Mouse (Mus musculus) kidney, embryonic 15.5 days (tissue): ENCODE measurements around the gene Ints3. TPM values are rescaled to one million over a fixed set of nuclear protein-coding genes. Genes with fewer than 3 reads are reported as not detected.

Experiments used
- ATAC-seq: fragments of 200-750 bp; cut with Nextera tagmentation; replicated peaks from 2 replicates; pipeline ENCODE4 v1.8.0; 2017; ENCODE audit warnings: moderate TSS enrichment; ENCODE audit not compliant: low FRiP score
- H3K27ac ChIP-seq: fragments of 300-500 bp; sonication (generic); 2 replicates; pipeline ENCODE4 v1.5.1; 2015; ENCODE audit warnings: mild to moderate bottlenecking, inconsistent platforms
- H3K27me3 ChIP-seq: fragments of 300-500 bp; sonication (generic); 2 replicates; pipeline ENCODE4 v1.6.1; 2015; ENCODE audit warnings: inconsistent platforms
- H3K36me3 ChIP-seq: fragments of 300-500 bp; sonication (generic); 2 replicates; pipeline ENCODE4 v1.6.1; 2015; ENCODE audit warnings: inconsistent platforms
- H3K4me1 ChIP-seq: fragments of 300-500 bp; sonication (generic); 2 replicates; pipeline ENCODE4 v1.6.1; 2015; ENCODE audit warnings: inconsistent platforms
- H3K4me2 ChIP-seq: fragments of 300-500 bp; sonication (generic); 2 replicates; pipeline ENCODE4 v1.6.1; 2015; ENCODE audit warnings: moderate library complexity, mild to moderate bottlenecking, inconsistent platforms
- H3K4me3 ChIP-seq: fragments of 300-500 bp; sonication (generic); replicated peaks from 2 replicates; pipeline ENCODE4 v1.5.1; 2015; ENCODE audit warnings: mild to moderate bottlenecking, inconsistent platforms
- H3K9ac ChIP-seq: fragments of 300-500 bp; sonication (generic); 2 replicates; pipeline ENCODE4 v1.6.1; 2015; ENCODE audit warnings: mild to moderate bottlenecking, inconsistent platforms
- H3K9me3 ChIP-seq: fragments of 300-500 bp; sonication (generic); replicated peaks from 2 replicates; pipeline ENCODE4 v1.6.1; 2016; ENCODE audit warnings: inconsistent platforms
- WGBS: fragments of 180-500 bp; shearing (Covaris S2); methylation state at CpG from one replicate; pipeline ENCODE4 v1.1.7; 2015; ENCODE audit warnings: mixed read lengths; 5-methylcytosine and 5-hydroxymethylcytosine counted together
- polyA plus RNA-seq: library from polyadenylated mRNA; unstranded; fragments of >200 nt; fragmentation: Nextera tagmentation; extraction: Ambion mirVana; gene quantifications from 2 replicates; pipeline ENCODE4 v1.2.1, GENCODE M21; 2015

The Ints3 gene
- polyA plus RNA-seq, result 32.9 and 38.1 TPM in 2 replicates

- peaks cover 39% of the 10 kb centered on the region for H3K4me1 ChIP-seq
- peak within 1 kb of the TSS; percentile 80 for H3K4me3 ChIP-seq
- peak; percentile 99 for ATAC-seq
- peak within 1 kb of the TSS; percentile 78 for H3K9ac ChIP-seq
- H3K9me3 ChIP-seq, result no peaks in the 10 kb centered on the region
- H3K36me3 ChIP-seq, result peaks cover 4% of the 10 kb centered on the region; the same call in 1 of the 2 replicates
- H3K27me3 ChIP-seq, result no peaks in the 10 kb centered on the region
- H3K27ac ChIP-seq, result peak within 1 kb of the TSS; percentile 99
- WGBS, result under 1% methylated on average over 52 of the region's 52 CpGs
- H3K4me2 ChIP-seq, result peak within 1 kb of the TSS; percentile 77
These were observed at the start of gene Ints3 for GRCm38 (mm10) chr3:90433381-90434020. TSS of gene Ints3 (minus strand) at chr3:90433622.

- H3K27ac ChIP-seq, result peak within 1 kb of the TSS; percentile 94
- peak; percentile 99 for ATAC-seq
- under 1% methylated on average over 45 of the region's 45 CpGs for WGBS
These were observed 42.6 kb upstream of the Ints3 start, which contains the start of gene Ilf2 for GRCm38 (mm10) chr3:90475831-90476611. TSS of gene Ilf2 (plus strand) at chr3:90476126.

GRCm38 (mm10) chr3:90475151-90475830 is 41.9 kb upstream of the Ints3 start:
- ATAC-seq, result peak; percentile 3; the same call in 1 of the 2 replicates
- H3K9ac ChIP-seq, result no peak overlapping the region

More at GRCm38 (mm10) chr3:90475831-90476611, 42.6 kb upstream of the Ints3 start, which contains the start of gene Ilf2:
- Histone ChIP-seq H3K36me3 (peaks cover 37% of the 10 kb centered on the region), H3K4me2 (peak within 1 kb of the TSS; percentile 66), H3K9ac (peak within 1 kb of the TSS; percentile 84), H3K9me3 (no peaks in the 10 kb centered on the region), H3K4me3 (peak within 1 kb of the TSS; percentile 80), H3K4me1 (peaks cover 8% of the 10 kb centered on the region), H3K27me3 (no peaks in the 10 kb centered on the region)

GRCm38 (mm10) chr3:90472213-90472612 is 38.8 kb upstream of the Ints3 start:
- Histone ChIP-seq H3K27me3 (no peaks in the 10 kb centered on the region), H3K9me3 (no peaks in the 10 kb centered on the region), H3K36me3 (peaks cover under 1% of the 10 kb centered on the region; the same call in 1 of the 2 replicates), H3K4me1 (peaks cover 6% of the 10 kb centered on the region), H3K4me2 (no peak overlapping the region), H3K4me3 (no peak overlapping the region), H3K27ac (no peak overlapping the region), H3K9ac (no peak overlapping the region)
- WGBS, result 27% methylated on average over 3 of the region's 3 CpGs
- no peak for ATAC-seq

More at GRCm38 (mm10) chr3:90475151-90475830, 41.9 kb upstream of the Ints3 start:
- Histone ChIP-seq H3K4me3 (peak overlapping the region; percentile 41), H3K4me2 (peak overlapping the region; percentile 52), H3K4me1 (peaks cover 8% of the 10 kb centered on the region), H3K27me3 (no peaks in the 10 kb centered on the region), H3K27ac (no peak overlapping the region), H3K9me3 (no peaks in the 10 kb centered on the region), H3K36me3 (peaks cover 30% of the 10 kb centered on the region)
- WGBS, result 39% methylated on average over 16 of the region's 16 CpGs

GRCm38 (mm10) chr3:90467618-90468300 is 34.3 kb upstream of the Ints3 start:
- no peak overlapping the region for H3K4me2 ChIP-seq
- H3K36me3 ChIP-seq, result no peaks in the 10 kb centered on the region
- H3K4me3 ChIP-seq, result no peak overlapping the region
- no peak for ATAC-seq
- no peak overlapping the region for H3K9ac ChIP-seq
- 92% methylated on average over 10 of the region's 10 CpGs for WGBS
- H3K27ac ChIP-seq, result no peak overlapping the region
- H3K27me3 ChIP-seq, result peaks cover 33% of the 10 kb centered on the region
- H3K4me1 ChIP-seq, result peaks cover 21% of the 10 kb centered on the region
- H3K9me3 ChIP-seq, result no peaks in the 10 kb centered on the region

- WGBS, result under 1% methylated on average over 15 of the region's 15 CpGs
- H3K9me3 ChIP-seq, result no peaks in the 10 kb centered on the region
- peak overlapping the region; percentile 47 for H3K9ac ChIP-seq
- H3K36me3 ChIP-seq, result no peaks in the 10 kb centered on the region
- peak overlapping the region; percentile 67 for H3K27ac ChIP-seq
- peaks cover 21% of the 10 kb centered on the region for H3K4me1 ChIP-seq
- peak overlapping the region; percentile 96 for H3K4me2 ChIP-seq
- peaks cover 38% of the 10 kb centered on the region for H3K27me3 ChIP-seq
- H3K4me3 ChIP-seq, result peak overlapping the region; percentile 55
- ATAC-seq, result peak; percentile 40
These were observed 32.9 kb upstream of the Ints3 start for GRCm38 (mm10) chr3:90466311-90466766.

GRCm38 (mm10) chr3:90465686-90466310 is 32.4 kb upstream of the Ints3 start, which contains the start of gene Npr1:
TSS of gene Npr1 (minus strand) at chr3:90465866.
- ATAC-seq, result peak; percentile 50
- H3K4me1 ChIP-seq, result peaks cover 21% of the 10 kb centered on the region
- WGBS, result under 1% methylated on average over 46 of the region's 49 CpGs
- no peaks in the 10 kb centered on the region for H3K9me3 ChIP-seq
- peaks cover 38% of the 10 kb centered on the region for H3K27me3 ChIP-seq
- H3K36me3 ChIP-seq, result no peaks in the 10 kb centered on the region
- H3K4me3 ChIP-seq, result peak within 1 kb of the TSS; percentile 55
- peak within 1 kb of the TSS; percentile 47 for H3K9ac ChIP-seq
- peak within 1 kb of the TSS; percentile 67 for H3K27ac ChIP-seq
- H3K4me2 ChIP-seq, result peak within 1 kb of the TSS; percentile 96

- Histone ChIP-seq H3K27me3 (peaks cover 38% of the 10 kb centered on the region), H3K9ac (peak overlapping the region; percentile 47), H3K36me3 (no peaks in the 10 kb centered on the region), H3K4me3 (peak overlapping the region; percentile 55), H3K9me3 (no peaks in the 10 kb centered on the region), H3K4me1 (peaks cover 21% of the 10 kb centered on the region), H3K4me2 (peak overlapping the region; percentile 96), H3K27ac (peak overlapping the region; percentile 49)
- peak; percentile 22 for ATAC-seq
- WGBS, result under 1% methylated on average over 75 of the region's 75 CpGs
These were observed 31.8 kb upstream of the Ints3 start for GRCm38 (mm10) chr3:90465081-90465685.

GRCm38 (mm10) chr3:90464552-90465080 is 31.2 kb upstream of the Ints3 start:
- Histone ChIP-seq H3K9ac (peak overlapping the region; percentile 47), H3K4me2 (peak overlapping the region; percentile 96), H3K27ac (peak overlapping the region; percentile 38; the same call in 1 of the 2 replicates), H3K4me3 (peak overlapping the region; percentile 55), H3K4me1 (peaks cover 21% of the 10 kb centered on the region), H3K9me3 (no peaks in the 10 kb centered on the region), H3K27me3 (peaks cover 38% of the 10 kb centered on the region), H3K36me3 (no peaks in the 10 kb centered on the region)
- WGBS, result 11% methylated on average over 37 of the region's 37 CpGs
- ATAC-seq, result peak; percentile 35

GRCm38 (mm10) chr3:90462579-90462978 is 29.2 kb upstream of the Ints3 start:
- H3K27me3 ChIP-seq, result peaks cover 38% of the 10 kb centered on the region
- H3K36me3 ChIP-seq, result no peaks in the 10 kb centered on the region
- H3K9me3 ChIP-seq, result no peaks in the 10 kb centered on the region
- no peak for ATAC-seq
- H3K9ac ChIP-seq, result no peak overlapping the region; the same call in 1 of the 2 replicates
- H3K4me1 ChIP-seq, result peaks cover 21% of the 10 kb centered on the region
- WGBS, result 35% methylated on average over 7 of the region's 7 CpGs
- H3K4me2 ChIP-seq, result peak overlapping the region; percentile 96
- H3K4me3 ChIP-seq, result peak overlapping the region; percentile 55; the same call in 1 of the 2 replicates
- no peak overlapping the region for H3K27ac ChIP-seq
